Mouse (Mus musculus) lung, postnatal 0 days (tissue): ENCODE measurements around the gene Nudcd3.

Experiments
- CTCF ChIP-seq: IDR thresholded peaks from 2 replicates; pipeline ENCODE4 v1.5.1; 2016; ENCODE audit warnings: antibody characterized with exemption, mild to moderate bottlenecking
- EP300 ChIP-seq: IDR thresholded peaks from 2 replicates; pipeline ENCODE4 v1.6.1; 2016; ENCODE audit warnings: antibody characterized with exemption, mild to moderate bottlenecking, control low read depth

GRCm38 (mm10) chr11:6200087-6200569 is at the start of gene Nudcd3:
- TF ChIP-seq CTCF (no peak), EP300 (no peak)
